Mouse (Mus musculus) lung, postnatal 25 days (tissue): ENCODE measurements around the gene Fsd2.

Source experiments
- DNase-seq: peaks from one replicate; pipeline ENCODE4 v3.0.0; 2022; ENCODE audit warnings: low spot score

The Fsd2 gene

DNA sequence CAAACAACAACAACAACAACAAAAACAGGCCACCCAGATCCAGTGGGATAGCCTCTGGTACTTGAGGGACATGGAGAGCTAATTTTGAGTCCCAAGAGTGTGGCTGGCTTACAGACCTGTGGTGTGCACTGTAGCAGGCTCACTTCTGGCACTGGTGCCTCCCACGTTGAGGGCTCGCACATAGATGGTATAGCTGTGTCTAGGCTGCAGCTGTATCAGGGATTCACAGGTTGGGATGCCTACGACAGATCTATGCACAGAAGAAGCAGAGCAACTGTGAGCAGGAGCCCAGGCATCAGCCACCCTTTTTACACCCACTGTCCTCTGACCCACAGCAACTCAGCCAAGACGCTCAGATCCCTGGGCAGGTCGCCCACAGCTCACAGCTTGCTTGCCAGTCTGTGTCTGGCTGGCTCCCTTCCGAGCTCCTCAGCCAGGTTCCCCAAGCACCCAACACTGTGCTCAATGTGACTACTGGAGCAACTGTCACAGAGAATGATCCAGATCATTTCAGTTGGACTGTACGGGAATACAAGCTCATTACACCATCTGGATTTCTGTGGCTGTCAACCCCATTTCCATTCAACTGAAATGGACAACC lies 24.7 kb downstream of the Fsd2 start:
- peak; percentile 8 for DNase-seq

DNA sequence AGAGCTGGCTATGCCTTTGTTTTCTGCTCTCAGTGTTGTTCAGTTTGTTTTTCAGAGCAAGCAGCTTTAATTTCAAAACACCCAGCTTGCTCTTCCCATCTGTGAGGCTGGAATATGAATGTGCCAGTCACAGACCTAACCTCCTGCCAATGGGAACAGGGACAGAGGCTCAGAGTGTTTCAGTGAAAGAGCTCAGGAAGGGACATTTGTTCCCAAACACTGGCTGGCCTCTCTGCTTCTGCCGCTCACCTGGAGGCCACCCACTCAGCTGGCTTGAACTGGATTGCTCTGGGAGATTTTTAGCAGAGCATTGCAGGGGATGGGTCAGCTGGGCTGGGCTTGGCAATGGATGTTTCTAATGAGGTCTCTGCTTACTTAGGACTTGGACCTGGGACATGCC lies 25.7 kb downstream of the Fsd2 start:
- no peak for DNase-seq

DNA sequence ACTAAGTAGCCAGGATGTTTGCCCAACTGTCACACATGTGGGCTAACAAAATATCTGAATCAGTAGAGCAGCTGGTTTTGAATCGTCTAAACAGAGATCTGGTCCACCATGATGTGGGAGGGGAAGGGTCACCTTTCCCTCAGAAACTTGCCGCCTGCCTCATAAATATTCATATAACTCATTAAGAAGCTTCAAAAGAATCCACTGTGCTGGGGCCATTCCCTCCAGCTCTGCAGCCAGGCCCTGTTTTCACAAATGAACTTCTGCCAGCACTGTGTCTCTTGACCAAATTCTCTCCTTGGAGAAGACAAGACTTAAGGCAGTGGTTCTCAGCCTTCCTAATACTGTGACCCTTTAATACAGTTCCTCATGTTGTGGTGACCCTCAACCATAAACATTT lies 27.2 kb downstream of the Fsd2 start:
- no peak for DNase-seq

DNA sequence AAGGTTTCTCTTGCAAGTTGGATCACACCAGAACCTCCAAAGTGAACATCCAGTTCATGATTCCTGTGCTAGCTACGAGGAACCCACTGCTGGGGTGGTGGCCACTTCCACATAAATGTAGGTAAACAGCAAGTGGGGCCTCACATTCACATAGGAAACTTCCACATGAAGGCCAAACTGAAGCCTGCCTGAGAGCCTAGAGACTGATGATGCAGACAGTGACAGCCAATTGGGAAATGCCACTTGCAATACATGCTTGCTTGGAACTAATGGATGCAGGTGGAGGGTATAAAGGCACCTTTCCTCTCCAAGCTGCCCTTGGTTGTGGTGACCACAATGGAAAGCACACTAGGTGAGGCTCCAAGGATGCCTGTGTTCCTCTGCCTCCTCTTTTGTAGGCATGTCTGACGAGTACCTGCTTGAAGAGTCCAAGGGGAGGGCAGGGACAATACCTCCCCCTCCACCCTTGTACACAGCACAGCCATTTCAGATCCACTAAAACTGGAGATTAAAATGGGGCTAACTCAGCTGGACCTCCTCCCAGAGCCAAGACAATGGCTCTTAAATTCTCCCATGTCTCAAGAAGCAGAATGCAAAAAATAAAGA lies 28.6 kb downstream of the Fsd2 start:
- DNase-seq = no peak

DNA sequence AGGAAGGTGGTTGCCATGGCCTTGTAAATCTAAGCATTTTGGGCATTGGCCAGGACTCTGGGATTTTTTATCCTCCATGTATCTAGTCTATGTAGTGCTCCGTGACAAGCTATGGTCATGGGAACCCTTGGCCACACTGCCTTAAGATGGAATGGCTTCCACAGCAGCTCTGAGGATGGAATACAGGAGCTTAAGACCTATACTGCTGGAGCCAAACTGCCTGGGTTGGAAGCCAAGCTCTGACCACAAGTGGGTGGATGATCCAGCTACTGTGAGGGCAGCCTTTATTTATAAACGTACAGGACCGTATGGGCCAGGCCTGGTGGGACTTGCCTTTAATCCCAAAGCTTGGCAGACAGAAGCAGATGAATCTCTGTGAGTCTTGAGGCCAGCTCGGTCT lies 30.3 kb downstream of the Fsd2 start:
- no peak for DNase-seq

DNA sequence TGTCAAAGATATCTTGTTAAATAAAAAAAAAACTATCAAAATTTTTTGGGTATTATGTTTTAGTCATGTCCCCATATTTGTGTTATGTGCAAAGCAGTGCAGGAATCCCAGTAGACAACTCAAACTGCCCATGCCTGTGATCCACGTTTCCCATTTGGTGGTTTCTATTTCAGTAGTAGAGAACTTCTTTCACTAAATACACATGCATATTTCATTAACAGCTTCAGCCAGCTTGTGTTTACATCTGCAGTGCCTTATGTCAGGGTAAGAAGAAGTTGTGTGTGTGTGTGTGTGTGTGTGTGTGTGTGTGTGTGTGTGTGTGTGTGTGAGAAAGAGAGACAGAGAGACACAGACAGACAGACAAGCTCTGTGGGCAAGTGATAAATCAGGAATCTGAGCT lies 35.3 kb downstream of the Fsd2 start:
- no peak for DNase-seq

DNA sequence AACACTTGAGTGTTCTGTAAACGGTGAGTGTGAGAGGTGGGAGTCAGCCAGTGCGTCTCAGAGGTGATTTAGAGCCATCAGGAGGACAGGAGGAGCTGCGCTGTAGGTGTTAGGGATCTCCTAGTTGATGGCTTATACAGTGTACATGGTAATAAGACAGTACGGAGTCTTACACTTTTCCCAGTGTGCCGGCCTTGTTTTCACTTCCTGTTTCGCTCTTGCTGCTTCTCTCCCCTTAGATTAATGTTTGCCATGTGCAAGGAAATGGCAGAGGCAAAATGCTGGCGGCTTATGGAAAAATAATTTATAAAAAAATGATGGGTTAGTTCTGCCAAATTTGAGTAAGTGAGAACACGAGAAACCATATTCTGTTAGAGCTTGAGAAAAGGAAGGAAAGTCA lies 37.8 kb downstream of the Fsd2 start:
- DNase-seq = no peak

DNA sequence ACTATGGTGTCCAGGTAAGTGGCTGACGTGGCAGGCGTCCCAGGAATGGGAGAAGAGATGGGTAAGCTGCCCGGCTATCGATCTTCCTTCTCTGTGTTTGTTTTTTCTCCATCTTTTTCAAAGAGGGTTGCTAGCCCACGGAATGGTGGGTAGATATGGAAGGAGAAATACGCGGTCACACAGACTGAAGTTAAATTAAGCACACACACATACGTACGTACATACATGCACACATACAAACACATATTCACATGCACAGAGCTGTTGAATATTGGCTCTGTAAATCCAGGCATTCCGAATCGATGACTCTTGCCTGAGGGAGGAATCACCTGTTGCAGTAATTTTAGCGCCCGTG lies 43.1 kb downstream of the Fsd2 start:
- no peak for DNase-seq

DNA sequence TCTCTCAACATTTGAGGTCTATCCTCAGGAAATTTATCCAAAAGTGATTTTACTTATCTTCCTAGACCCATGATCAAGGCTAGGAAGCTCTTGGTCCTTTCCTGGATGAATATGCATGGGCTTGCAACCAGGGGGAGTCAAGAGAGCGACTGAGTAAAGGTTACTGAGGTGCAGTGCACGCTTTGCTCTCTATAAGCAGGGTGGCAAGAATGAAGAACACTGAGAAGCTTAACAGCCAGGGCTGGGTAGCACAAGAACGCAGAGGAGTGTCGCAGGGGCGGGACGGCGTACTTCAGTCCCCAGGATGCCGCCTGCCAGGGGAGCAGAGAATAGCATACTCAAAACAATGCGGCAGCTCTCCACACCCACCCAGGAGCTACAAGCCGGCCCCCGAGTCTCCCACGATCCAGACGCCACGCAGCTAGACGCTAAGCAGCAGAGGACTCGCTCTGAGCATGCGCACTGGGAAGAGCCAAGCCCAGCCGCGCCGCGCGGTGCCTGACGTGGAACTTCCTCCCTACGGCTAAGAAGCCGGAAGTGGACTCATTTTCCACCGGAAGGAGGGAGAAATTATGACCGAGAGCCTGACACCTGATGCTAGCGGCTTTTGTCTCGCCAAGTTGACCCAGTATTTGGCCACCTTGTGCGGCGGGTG lies 43.6 kb downstream of the Fsd2 start:
- peak; percentile 92 for DNase-seq

DNA sequence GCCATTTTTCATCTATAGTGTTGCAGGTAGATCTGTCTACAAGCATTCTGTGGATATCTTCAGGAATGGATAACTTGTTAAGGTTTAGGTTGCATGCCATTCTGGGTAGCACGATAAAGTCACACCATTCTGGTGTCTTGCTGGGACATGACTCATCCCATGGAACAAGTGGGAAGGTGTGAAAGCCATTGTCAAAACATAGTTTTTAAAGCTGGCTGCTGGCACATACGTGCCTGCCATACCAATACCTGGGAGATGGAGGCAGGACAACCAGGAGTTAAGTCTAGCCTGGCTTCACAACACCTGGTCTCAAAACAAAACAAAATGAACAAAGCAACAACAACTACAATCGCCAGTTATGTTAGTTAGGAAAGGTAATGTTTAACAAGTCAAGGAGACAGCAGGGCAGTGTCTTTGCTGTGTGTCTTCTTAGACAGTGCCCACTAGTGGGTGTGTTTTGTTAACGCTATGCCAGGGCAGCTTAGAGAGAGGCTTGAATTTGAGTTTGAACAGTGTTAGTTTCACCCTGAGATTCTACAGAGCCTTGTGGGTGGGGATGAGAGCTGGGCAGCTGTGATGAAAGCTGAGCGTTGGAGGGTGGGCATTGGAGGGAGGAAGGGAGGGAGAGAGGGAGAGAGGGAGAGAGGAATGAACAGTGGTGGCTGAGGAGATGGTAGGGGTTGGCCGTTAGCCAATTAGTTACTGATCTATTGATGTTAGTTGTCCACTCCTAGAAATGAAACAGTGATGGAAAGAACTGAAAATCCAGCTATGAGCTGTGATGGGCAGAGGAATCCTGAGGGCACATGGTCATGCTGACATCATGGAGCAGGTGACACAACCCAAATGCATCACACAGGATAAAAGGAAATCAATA lies 50.4 kb downstream of the Fsd2 start:
- DNase-seq = no peak

DNA sequence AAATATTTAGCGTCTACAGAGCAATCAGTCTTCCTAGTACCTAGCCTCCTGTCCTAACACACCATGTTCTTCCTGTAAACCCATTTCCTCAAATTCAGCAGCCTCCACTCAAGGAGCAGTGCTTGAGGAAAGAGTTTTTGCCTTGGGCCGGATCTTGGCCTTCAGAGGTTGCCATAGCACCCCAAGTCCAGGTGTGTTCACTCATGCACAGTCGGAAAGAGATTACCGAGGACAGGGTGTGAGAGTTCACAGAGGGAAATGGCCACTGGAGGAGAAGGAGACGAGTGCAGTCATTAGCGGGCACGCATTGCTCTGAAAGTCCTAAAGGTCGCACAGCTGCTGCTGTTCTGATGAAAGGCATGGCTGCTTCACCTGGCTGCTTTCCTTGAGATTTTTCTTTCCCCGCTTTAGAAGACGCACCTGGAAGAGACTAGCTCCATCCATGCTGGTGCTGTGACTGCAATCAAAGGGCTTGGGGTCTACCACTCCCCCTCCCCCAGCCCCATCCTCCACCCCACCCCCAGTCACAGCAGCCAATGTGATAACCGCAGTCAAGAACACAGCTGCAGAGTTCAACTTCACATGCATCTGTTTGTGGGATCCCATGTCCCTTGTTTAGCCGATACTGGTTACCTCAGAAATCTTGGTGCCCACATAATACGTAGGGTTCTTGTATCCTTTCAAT lies 51.7 kb downstream of the Fsd2 start:
- no peak for DNase-seq

DNA sequence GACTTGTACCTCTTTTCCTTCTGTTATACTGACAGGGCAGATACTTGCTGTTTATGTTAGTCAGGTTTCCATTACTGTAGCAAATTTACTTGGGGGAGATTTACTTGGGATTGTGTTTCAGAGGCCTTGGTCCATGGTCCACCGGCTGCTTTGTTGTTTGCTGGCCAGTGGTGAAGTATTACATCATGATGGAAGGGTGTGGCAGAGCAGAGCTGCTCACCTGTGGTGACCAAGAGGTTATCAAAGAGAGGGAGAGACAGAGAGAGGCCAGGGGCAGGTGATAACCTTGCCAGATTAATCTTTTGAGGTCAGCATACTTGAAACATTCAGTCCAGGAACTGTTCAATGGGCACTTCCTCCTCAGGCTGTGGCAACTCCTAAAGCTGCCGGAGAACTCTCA lies 65.7 kb downstream of the Fsd2 start:
- DNase-seq = no peak

DNA sequence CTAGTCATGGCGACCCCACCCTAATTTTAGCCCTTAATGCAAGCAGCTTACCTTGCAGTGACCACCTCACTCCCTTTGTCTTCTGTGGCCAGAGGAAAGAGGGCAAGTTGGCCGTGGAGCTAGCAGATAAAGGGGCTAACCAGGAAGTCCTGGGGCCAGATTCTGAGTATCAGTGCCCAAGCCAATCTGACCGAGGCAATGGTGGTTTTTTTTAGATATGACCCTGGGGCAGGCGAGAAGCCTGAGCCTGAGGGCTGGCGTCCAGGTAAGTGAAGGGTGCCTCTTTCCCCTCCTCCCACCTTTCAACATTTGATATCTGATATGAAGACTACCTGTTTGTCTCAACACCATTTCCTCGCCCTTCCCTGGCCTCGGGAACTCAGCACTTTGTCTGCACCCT lies 68.6 kb downstream of the Fsd2 start, which contains the start of gene BC048679:
TSS of gene BC048679 (minus strand) at position 101 of the 400 bp plus-strand sequence.
- no peak for DNase-seq

DNA sequence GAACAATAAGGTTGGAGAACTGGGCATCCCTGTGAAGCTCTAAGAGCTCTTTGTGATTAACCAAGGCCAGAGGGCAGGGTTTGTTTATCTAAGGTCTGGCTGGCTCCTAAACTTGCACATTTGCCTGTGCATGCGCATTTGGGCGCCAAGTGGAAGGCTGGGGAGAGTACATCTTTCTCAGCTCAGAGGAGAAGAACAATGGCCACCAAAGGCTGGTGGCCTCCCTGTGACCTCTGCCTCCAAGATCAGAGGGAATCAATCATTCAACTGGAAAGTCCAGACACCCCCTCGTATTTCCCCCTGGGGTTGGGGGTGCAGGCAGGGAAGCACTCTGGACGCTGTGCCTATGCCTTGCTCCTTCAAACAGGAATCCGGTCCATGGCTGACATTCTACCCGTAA lies 69.6 kb downstream of the Fsd2 start:
- no peak for DNase-seq

DNA sequence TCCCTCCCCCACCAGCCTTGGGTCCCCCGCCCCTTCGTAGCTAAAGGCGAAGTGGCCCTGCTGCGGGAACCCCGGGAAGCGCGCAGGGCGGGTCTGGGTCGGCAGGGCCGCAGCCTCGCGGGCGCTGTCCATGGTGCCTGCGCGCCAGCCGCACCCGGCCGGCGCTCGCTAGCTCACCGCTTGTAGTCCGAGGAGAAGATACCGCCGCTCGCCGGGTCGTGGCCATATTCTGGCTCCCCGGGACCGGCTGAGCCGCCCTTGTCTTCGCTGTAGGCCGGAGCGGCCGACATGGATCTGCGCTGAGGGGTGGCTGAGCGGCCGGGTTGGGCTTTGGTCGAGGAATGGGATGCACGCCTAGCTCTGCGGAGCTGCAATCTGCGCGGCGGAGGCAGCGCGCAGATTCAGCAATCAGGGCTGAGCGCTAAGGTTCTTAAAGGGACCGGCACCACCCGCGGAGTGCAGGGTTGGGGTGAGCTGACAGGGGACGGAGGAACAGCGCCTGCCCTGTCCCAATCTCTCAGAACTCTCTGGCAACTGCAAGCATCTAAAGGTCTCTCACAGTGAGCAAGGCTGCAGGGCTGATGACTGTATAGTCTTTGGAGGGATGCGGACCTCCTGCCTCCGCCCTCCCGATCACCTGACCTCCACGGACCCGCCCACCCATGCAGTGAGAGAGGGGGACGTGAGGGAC lies 73.3 kb downstream of the Fsd2 start, which contains the start of gene Ap3b2:
TSS of gene Ap3b2 (minus strand) at position 595 of the 691 bp plus-strand sequence.
- DNase-seq = peak; percentile 4

DNA sequence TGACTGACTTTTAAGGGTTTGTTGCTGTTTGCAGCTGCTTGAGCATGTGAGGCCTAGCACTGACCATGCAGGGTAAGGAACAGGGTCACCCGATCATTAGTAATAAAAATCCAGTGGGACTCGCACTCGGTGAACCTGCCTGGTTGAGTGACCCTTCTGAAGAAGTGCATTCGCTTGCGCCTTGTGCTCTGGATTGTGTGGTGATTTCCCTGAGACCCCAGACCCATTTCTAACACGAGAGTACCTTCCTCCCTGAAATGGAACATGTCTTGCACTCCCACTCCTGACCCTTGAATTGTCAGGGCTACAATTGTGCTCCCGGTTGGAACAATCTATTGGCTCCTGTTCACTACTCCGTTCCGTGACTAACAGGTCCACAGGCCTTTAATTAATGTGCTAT lies 74.1 kb downstream of the Fsd2 start:
- DNase-seq = no peak

DNA sequence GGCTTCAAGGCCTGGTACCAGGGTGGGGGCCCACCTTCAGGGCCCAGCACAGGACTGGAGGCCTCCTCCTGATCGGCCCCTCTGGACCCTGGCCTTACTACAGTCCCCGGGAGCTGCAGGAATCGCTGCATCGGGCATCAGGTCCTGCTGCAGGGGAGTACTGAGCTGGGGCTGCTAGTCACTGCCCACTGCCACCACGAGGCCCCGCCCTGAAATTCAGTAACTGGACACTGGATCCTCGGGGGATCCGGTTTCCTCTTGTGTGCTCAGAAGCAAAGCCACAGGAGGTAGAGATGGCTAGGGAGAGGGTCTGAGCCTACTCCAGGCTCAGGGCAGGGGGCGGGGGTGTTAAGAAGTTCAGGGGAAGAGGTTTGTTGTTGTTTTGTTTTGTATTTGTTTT lies 77.1 kb downstream of the Fsd2 start:
- no peak for DNase-seq
